Mouse (Mus musculus) forebrain, embryonic 13.5 days (tissue): ENCODE results near the gene Nap1l4. TPM values are rescaled to one million over a fixed set of nuclear protein-coding genes. Genes with fewer than 3 reads are reported as not detected.

Experiments used
- ATAC-seq: fragments of 200-750 bp; cut with Nextera tagmentation; 2 replicates; pipeline ENCODE4 v1.8.0; 2017
- H3K27ac ChIP-seq: fragments of 300-500 bp; sonication (generic); 2 replicates; pipeline ENCODE4 v1.5.1; 2015; ENCODE audit warnings: inconsistent platforms, mild to moderate bottlenecking, moderate library complexity
- H3K27me3 ChIP-seq: fragments of 300-500 bp; sonication (generic); 2 replicates; pipeline ENCODE4 v1.6.1; 2015; ENCODE audit warnings: mild to moderate bottlenecking, inconsistent platforms
- H3K36me3 ChIP-seq: fragments of 300-500 bp; sonication (generic); 2 replicates; pipeline ENCODE4 v1.6.1; 2015; ENCODE audit warnings: mild to moderate bottlenecking, inconsistent platforms; ENCODE audit not compliant: poor library complexity, severe bottlenecking
- H3K4me1 ChIP-seq: fragments of 300-500 bp; sonication (generic); 2 replicates; pipeline ENCODE4 v1.6.1; 2015; ENCODE audit warnings: inconsistent platforms
- H3K4me2 ChIP-seq: fragments of 300-500 bp; sonication (generic); 2 replicates; pipeline ENCODE4 v1.6.1; 2015; ENCODE audit warnings: inconsistent platforms, mild to moderate bottlenecking, moderate library complexity
- H3K4me3 ChIP-seq: fragments of 300-500 bp; sonication (generic); 2 replicates; pipeline ENCODE4 v1.5.1; 2015; ENCODE audit warnings: mild to moderate bottlenecking, inconsistent platforms
- H3K9ac ChIP-seq: fragments of 300-500 bp; sonication (generic); 2 replicates; pipeline ENCODE4 v1.6.1; 2015; ENCODE audit warnings: mild to moderate bottlenecking, inconsistent platforms
- H3K9me3 ChIP-seq: fragments of 300-500 bp; sonication (generic); replicated peaks from 2 replicates; pipeline ENCODE4 v1.6.1; 2016; ENCODE audit warnings: inconsistent platforms
- WGBS: fragments of 180-500 bp; shearing (Covaris S2); methylation state at CpG from one replicate; pipeline ENCODE4 v1.1.7; 2015; 5-methylcytosine and 5-hydroxymethylcytosine counted together
- microRNA-seq: library from miRNA; unstranded; fragments of <30 nt; microRNA quantifications from one replicate; pipeline ENCODE4, GENCODE M21; 2016
- polyA plus RNA-seq: library from polyadenylated mRNA; unstranded; fragments of >200 nt; fragmentation: Nextera tagmentation; extraction: Ambion mirVana; gene quantifications from 2 replicates; pipeline ENCODE4 v1.2.1, GENCODE M21; 2015

Gene Nap1l4
- polyA plus RNA-seq, 1 experiment from 2014 or later: 346 TPM

DNA sequence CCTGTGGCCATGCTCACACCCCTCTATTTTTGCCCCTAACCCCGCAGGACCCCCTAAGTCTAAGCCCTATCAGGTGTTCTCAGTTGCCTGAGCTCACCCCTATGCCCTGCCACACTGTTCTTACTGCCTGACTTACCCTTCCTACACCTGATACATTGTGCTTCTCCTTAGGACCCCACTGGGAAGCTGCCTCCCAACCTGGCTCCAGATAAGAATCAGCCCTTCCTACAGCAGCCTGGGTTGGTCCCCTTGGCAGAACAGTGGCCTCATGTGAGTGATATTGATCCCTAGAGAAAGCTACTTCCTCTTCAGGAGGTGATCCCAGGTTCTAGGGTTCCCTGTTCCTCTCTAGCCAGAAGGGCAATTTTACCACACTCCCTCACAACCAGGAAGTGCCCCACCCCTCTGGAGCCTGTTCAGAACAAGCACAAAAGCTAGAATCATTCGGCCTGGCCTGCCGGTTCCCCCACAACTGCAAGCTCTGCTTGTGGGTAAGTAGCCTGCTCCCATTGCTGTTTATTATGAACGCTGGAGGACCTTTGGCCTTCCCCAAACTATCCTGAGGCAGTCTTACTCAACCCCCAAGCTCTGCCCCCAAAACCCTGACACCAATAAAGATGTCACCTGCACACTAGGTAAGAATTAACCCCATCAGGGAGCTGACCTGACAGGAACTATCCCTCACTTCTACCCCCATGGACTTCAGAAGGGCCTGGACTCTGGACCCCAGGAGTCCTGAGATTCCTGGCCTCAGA is 75.4 kb downstream of the Nap1l4 start, which contains the start of gene Slc22a18:
TSS of gene Slc22a18 (plus strand) at position 390 of the 755 bp plus-strand sequence.
- no peak for ATAC-seq
- Histone ChIP-seq H3K36me3 (no peaks in the 10 kb centered on the region), H3K9ac (no peak within 1 kb of the TSS), H3K9me3 (no peaks in the 10 kb centered on the region), H3K27me3 (peaks cover 26% of the 10 kb centered on the region), H3K27ac (no peak within 1 kb of the TSS), H3K4me1 (no peaks in the 10 kb centered on the region), H3K4me2 (no peak within 1 kb of the TSS), H3K4me3 (no peak within 1 kb of the TSS)
- 54% methylated on average over 4 of the region's 4 CpGs for WGBS

DNA sequence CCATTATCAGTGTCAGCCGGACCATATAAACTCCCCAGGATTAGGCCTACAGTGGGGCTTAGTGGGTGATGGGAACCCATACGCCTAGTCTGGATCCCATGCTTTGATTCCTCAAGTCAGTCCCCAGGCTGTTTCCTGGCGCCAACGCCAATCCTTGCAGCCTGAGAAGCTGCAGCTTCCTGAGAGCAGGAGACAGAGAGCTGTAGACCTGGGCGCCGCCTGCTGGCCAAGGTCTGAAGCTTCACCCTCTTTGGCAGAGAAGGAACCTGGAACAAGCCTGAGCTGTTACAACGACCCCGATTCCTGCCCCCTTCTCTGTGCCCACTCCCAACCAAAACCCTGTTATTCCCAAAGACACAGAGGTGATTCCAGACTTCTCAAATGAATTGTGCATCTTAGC is 79.0 kb downstream of the Nap1l4 start:
- ATAC-seq: peak; percentile 54
- no peak overlapping the region for H3K4me3 ChIP-seq
- H3K4me2 ChIP-seq: no peak overlapping the region
- no peak overlapping the region for H3K27ac ChIP-seq
- H3K27me3 ChIP-seq: peaks cover 29% of the 10 kb centered on the region
- no peak overlapping the region for H3K9ac ChIP-seq
- 19% methylated on average over 8 of the region's 8 CpGs for whole genome bisulfite sequencing
- peaks cover 24% of the 10 kb centered on the region for H3K4me1 ChIP-seq
- H3K9me3 ChIP-seq: no peaks in the 10 kb centered on the region
- H3K36me3 ChIP-seq: no peaks in the 10 kb centered on the region

- Histone ChIP-seq H3K4me1 (peaks cover 29% of the 10 kb centered on the region), H3K36me3 (no peaks in the 10 kb centered on the region), H3K27ac (no peak overlapping the region), H3K4me3 (no peak overlapping the region), H3K27me3 (peaks cover 49% of the 10 kb centered on the region), H3K4me2 (peak overlapping the region; percentile 33; the same call in 1 of the 2 replicates), H3K9ac (no peak overlapping the region), H3K9me3 (no peaks in the 10 kb centered on the region)
- ATAC-seq: no peak
- 0% methylated on average over 6 of the region's 6 CpGs for WGBS
Observed at GRCm38 (mm10) chr7:143467714-143468113, 81.2 kb downstream of the Nap1l4 start.

DNA sequence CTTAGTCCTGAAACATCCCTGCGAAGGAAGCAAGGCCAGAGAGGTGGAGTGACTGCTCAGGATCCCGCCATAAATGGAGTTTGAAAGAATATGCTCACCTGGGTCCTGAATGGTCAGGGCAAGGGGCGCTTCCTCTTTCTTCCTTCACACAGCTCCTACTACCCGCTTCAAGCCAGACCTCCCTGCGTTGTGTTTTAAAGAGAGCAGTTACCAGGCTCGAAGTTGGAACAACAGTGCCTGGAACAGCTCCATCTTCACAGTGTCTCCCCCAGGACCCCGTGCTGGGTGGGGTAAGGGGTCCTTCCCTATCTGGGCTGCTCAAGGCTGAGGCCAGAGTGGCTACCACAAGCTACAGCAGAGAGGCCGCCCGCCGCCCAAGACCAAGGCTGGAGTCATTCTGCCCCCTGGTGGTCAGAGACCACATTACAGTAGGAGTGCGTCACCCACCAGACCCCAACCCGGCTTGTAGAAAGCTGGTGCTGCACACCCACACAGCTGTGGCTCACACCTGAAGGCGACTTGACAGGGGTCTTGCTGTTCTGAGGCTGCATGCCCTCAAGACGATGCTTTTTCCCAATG is 82.7 kb downstream of the Nap1l4 start:
- no peak overlapping the region for H3K9ac ChIP-seq

DNA sequence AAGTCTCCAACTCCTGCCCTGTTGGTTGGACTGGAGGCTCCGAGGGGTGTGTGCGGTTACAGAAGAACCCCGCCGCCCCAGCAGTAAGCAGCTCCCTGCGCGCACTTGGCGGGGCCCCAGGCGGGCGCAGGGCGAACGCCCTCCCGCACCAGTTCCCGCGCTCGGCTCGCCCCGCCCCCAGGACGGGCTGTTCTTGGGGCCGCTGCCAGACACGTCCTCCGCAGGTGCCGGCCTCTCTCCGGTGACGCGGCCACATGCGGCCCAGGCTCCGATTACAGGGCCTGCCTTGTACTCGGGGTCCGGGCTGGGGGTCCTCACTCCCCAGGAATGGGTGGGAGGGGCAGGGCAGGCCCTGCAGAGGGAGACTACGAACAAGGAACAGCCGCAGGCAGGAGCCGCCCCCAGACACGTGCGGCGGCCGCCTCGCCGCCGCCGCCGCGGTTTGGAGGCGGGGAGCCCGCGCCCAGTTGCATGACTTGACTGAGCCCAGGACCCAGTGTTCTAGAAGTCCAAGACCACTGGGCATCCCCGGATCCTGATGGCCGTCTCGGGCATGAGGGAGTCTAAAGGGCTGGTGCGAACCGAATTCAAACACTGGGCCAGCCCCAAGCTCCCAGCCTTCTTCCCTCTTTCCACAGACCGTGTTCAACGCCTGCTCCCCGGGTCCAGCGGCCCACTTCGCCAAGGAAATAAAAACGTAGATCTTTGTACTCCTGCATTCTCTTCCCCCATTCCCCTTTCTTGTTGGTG is 83.9 kb downstream of the Nap1l4 start:
- peak; percentile 7; the same call in 1 of the 2 replicates for ATAC-seq
- peak overlapping the region; percentile 30 for H3K4me3 ChIP-seq
- H3K4me1 ChIP-seq: peaks cover 29% of the 10 kb centered on the region
- no peak overlapping the region for H3K27ac ChIP-seq
- H3K9ac ChIP-seq: peak overlapping the region; percentile 57
- 25% methylated on average over 53 of the region's 56 CpGs for WGBS
- peaks cover 57% of the 10 kb centered on the region for H3K27me3 ChIP-seq
- peak overlapping the region; percentile 65 for H3K4me2 ChIP-seq
- peaks cover 12% of the 10 kb centered on the region for H3K9me3 ChIP-seq
- no peaks in the 10 kb centered on the region for H3K36me3 ChIP-seq

More for the DNA sequence above, 82.7 kb downstream of the Nap1l4 start:
- 34% methylated on average over 14 of the region's 14 CpGs for WGBS
- Histone ChIP-seq H3K9me3 (0 out of 2 replicates have a peak, but pooled peaks cover 2% of the 10 kb centered on the region), H3K27me3 (peaks cover 57% of the 10 kb centered on the region), H3K36me3 (no peaks in the 10 kb centered on the region), H3K4me3 (no peak overlapping the region), H3K27ac (no peak overlapping the region), H3K4me2 (no peak overlapping the region), H3K4me1 (peaks cover 29% of the 10 kb centered on the region)
- peak; percentile 19; the same call in 1 of the 2 replicates for ATAC-seq

DNA sequence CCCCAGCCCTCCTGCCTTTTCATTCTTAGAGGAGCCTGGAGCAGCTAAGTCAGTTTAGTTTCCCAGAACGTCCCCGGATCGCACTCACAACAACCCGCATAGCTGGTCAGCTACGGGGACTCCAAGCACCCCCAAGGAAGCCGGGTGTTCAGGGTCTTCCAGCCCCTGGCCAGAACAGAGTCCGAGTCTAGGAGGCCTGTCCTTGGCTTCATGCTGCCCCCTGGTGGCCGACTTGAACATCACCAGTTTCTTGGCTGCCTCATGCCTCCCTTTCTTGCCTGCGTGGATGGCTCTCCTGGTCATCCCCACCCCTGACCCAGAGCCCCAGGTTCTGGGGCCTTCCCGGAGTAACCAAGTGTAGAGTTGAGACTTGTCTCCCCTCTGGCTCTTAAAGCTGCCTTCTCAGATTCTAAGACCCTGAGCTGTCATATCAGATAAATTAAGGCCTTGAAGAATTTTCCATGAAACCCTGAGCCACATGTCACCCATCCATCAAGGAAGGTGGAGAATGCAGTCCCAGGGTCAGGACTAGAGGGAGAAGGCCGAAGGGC is 85.0 kb downstream of the Nap1l4 start:
- no peak for ATAC-seq
- Histone ChIP-seq H3K27me3 (peaks cover 64% of the 10 kb centered on the region), H3K4me2 (no peak overlapping the region), H3K27ac (no peak overlapping the region), H3K9ac (no peak overlapping the region), H3K4me3 (no peak overlapping the region), H3K36me3 (no peaks in the 10 kb centered on the region), H3K9me3 (peaks cover 23% of the 10 kb centered on the region), H3K4me1 (peaks cover 29% of the 10 kb centered on the region)
- 36% methylated on average over 11 of the region's 11 CpGs for WGBS

Small RNAs within 50 kb of the gene (microRNA-seq; reads per million reads assigned to microRNA genes)
- 0.80 reads per million for gene Mir7064

Other genes with a start within 250 kb of the Nap1l4 start
- 140 and 149 TPM in 2 replicates for gene Cdkn1c, start 88.1 kb downstream of the Nap1l4 start, polyA plus RNA-seq
- gene Slc22a18, start 75.4 kb downstream of the Nap1l4 start, polyA plus RNA-seq: 0.15 and 0.45 TPM in 2 replicates
- gene Phlda2, start 46.0 kb downstream of the Nap1l4 start, polyA plus RNA-seq: 0.55 TPM in 1 of 2 replicates, not detected in the other
- 64.4 and 73.7 TPM in 2 replicates for gene Cars, start 51.0 kb upstream of the Nap1l4 start, polyA plus RNA-seq
- gene Tnfrsf26, start 79.6 kb upstream of the Nap1l4 start, polyA plus RNA-seq: 0.05 and 0.14 TPM in 2 replicates
- gene Tnfrsf22, start 100.6 kb upstream of the Nap1l4 start, polyA plus RNA-seq: 5.3 and 5.5 TPM in 2 replicates
- 0.61 and 0.73 TPM in 2 replicates for gene Tnfrsf23, start 136.8 kb upstream of the Nap1l4 start, polyA plus RNA-seq
- gene Osbpl5, start 207.9 kb upstream of the Nap1l4 start, polyA plus RNA-seq: 21.6 and 22.6 TPM in 2 replicates
- not detected in 2 replicates for gene Mrgprg, start 217.9 kb upstream of the Nap1l4 start, polyA plus RNA-seq
- gene Mrgpre, start 235.4 kb upstream of the Nap1l4 start, polyA plus RNA-seq: 1.8 and 1.9 TPM in 2 replicates